Mouse (Mus musculus) heart, embryonic 12.5 days (tissue): ENCODE results near the gene Gm2012. TPM values are rescaled to one million over a fixed set of nuclear protein-coding genes. Genes with fewer than 3 reads are reported as not detected.
"Not testable (repeated sequence)": the region's sequence is repeated elsewhere in the genome, so short reads cannot be mapped to it uniquely, and the experiment has no call there.

ENCODE experiments used
- ATAC-seq: fragments of 200-750 bp; cut with Nextera tagmentation; 2 replicates; pipeline ENCODE4 v1.8.0; 2017; ENCODE audit warnings: moderate TSS enrichment, moderate library complexity; ENCODE audit not compliant: insufficient number of reproducible peaks, low FRiP score
- H3K27ac ChIP-seq: fragments of 300-500 bp; sonication (generic); 2 replicates; pipeline ENCODE4 v1.5.1; 2016; ENCODE audit warnings: mild to moderate bottlenecking, moderate library complexity; ENCODE audit not compliant: poor library complexity, severe bottlenecking
- H3K27me3 ChIP-seq: fragments of 300-500 bp; sonication (generic); replicated peaks from 2 replicates; pipeline ENCODE4 v1.6.1; 2016; ENCODE audit warnings: mild to moderate bottlenecking, moderate library complexity
- H3K36me3 ChIP-seq: fragments of 300-500 bp; sonication (generic); 2 replicates; pipeline ENCODE4 v1.6.1; 2016; ENCODE audit warnings: mild to moderate bottlenecking, moderate library complexity
- H3K4me1 ChIP-seq: fragments of 300-500 bp; sonication (generic); replicated peaks from 2 replicates; pipeline ENCODE4 v1.6.1; 2016; ENCODE audit warnings: mild to moderate bottlenecking
- H3K4me2 ChIP-seq: fragments of 300-500 bp; sonication (generic); 2 replicates; pipeline ENCODE4 v1.6.1; 2016; ENCODE audit warnings: mild to moderate bottlenecking, moderate library complexity
- H3K4me3 ChIP-seq: fragments of 300-500 bp; sonication (generic); 2 replicates; pipeline ENCODE4 v1.5.1; 2016; ENCODE audit warnings: mild to moderate bottlenecking
- H3K9ac ChIP-seq: fragments of 300-500 bp; sonication (generic); 2 replicates; pipeline ENCODE4 v1.6.1; 2016; ENCODE audit warnings: mild to moderate bottlenecking, moderate library complexity
- H3K9me3 ChIP-seq: fragments of 300-500 bp; sonication (generic); replicated peaks from 2 replicates; pipeline ENCODE4 v1.6.1; 2016; ENCODE audit warnings: mild to moderate bottlenecking, moderate library complexity
- WGBS: fragments of 180-500 bp; shearing (Covaris S2); methylation state at CpG from one replicate; pipeline ENCODE4 v1.1.7; 2016; 5-methylcytosine and 5-hydroxymethylcytosine counted together
- microRNA-seq: library from miRNA; unstranded; fragments of <30 nt; microRNA quantifications from one replicate; pipeline ENCODE4, GENCODE M21; 2017
- polyA plus RNA-seq: library from polyadenylated mRNA; unstranded; fragments of >200 nt; fragmentation: Nextera tagmentation; extraction: Ambion mirVana; gene quantifications from 2 replicates; pipeline ENCODE4 v1.2.1, GENCODE M21; 2016

Gene Gm2012
- not detected in 2 replicates for polyA plus RNA-seq

GRCm38 (mm10) chrX:26231255-26231654, at the start of gene Gm2012:
Gene Gm2012 (minus strand): TSS chrX:26231355.
- 79% methylated on average over 1 of the region's 5 CpGs for WGBS
- not testable (repeated sequence) for H3K27ac ChIP-seq

GRCm38 (mm10) chrX:26159146-26159545, 72.0 kb downstream of the Gm2012 start:
- not testable (repeated sequence) for ATAC-seq, H3K27ac ChIP-seq, H3K4me2 ChIP-seq, H3K36me3 ChIP-seq, H3K27me3 ChIP-seq, H3K4me3 ChIP-seq, H3K4me1 ChIP-seq, H3K9me3 ChIP-seq, H3K9ac ChIP-seq
- WGBS = 75% methylated on average over 12 of the region's 12 CpGs

More at GRCm38 (mm10) chrX:26231255-26231654, at the start of gene Gm2012:
- not testable (repeated sequence) for H3K4me3 ChIP-seq, H3K36me3 ChIP-seq, H3K4me1 ChIP-seq, H3K27me3 ChIP-seq, ATAC-seq, H3K4me2 ChIP-seq, H3K9ac ChIP-seq, H3K9me3 ChIP-seq

Small RNA genes within 50 kb of the gene (microRNA-seq; reads per million reads assigned to microRNA genes)
- gene Gm26302 = not detected

Other genes with a start within 250 kb of the Gm2012 start
- gene Gm5168, start 180.3 kb downstream of the Gm2012 start, polyA plus RNA-seq = not detected in 2 replicates
- gene Gm2030, start 78.7 kb upstream of the Gm2012 start, polyA plus RNA-seq = not detected in 2 replicates